Mouse (Mus musculus): Measurements from ENCODE around the gene Zfy2.

Gene Zfy2

GRCm38 (mm10) chrY:2170309-2170708, at the start of gene Zfy2:
Zfy2 (minus strand) TSS chrY:2170409.
- no peak for ATAC-seq (ENCODE audit: low TSS enrichment)
